Mouse (Mus musculus): ENCODE data around the gene Atg3.

The Atg3 gene

GRCm38 (mm10) chr16:45204859-45205670, 46.5 kb downstream of the Atg3 start:
- DNase-seq (ENCODE audit: low read depth): no peak

GRCm38 (mm10) chr16:45222016-45222415, 63.4 kb downstream of the Atg3 start:
- DNase-seq (ENCODE audit: low read depth): no peak

- DNase-seq (ENCODE audit: low read depth): no peak
Measured at GRCm38 (mm10) chr16:45222771-45223170, 64.2 kb downstream of the Atg3 start.

DNA sequence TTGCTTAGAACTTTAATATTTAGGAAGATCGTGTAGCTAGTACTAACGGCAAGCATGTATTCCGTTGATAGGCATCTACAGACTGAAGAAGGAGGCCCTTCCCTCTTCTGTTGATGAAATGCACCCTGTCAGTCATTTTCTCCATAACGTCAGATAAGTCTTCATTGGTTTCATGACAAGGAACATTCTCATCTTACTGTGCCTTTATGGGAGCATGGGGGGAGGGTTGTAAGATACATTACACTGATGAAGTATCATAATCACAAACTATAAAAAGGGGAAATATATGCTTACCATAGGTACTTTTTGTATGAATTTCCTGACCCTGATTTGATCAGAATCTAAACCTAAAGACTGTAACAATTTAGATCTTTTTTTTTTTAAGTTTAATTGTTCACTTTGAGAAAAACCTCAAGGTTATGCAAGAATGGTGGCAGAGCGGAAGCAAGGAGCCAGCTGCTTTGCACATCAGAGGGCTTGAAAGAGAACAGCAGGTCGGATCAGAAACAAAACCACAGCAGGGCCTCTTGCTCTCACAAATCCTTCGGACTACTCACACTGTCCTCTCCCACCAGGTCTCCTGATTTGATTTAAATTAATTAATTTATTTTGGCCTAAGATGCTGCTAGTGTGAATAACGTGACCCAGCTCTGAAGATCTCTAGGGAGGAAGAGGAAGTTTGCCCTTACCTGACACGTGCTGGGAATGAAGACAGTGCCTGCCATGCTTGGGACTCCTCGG, 65.2 kb downstream of the Atg3 start, which contains the start of gene Btla:
TSS of gene Btla (plus strand) at position 668 of the 741 bp plus-strand sequence.
- DNase-seq (ENCODE audit: low read depth): peak; percentile 28

GRCm38 (mm10) chr16:45224431-45225008, 65.9 kb downstream of the Atg3 start:
- DNase-seq (ENCODE audit: low read depth): no peak

GRCm38 (mm10) chr16:45227002-45227401, 68.4 kb downstream of the Atg3 start:
- DNase-seq (ENCODE audit: low read depth): no peak

GRCm38 (mm10) chr16:45231296-45231695, 72.7 kb downstream of the Atg3 start:
- no peak for DNase-seq (ENCODE audit: low read depth)

- no peak for DNase-seq (ENCODE audit: low read depth)
Measured at GRCm38 (mm10) chr16:45233007-45233406, 74.4 kb downstream of the Atg3 start.
